Mouse (Mus musculus) MEL (cell line): ENCODE results near the gene Aip.

Source experiments
- CHD1 ChIP-seq: IDR thresholded peaks from 2 replicates; pipeline ENCODE4 v1.6.1; 2012; ENCODE audit warnings: low read depth, mild to moderate bottlenecking, inconsistent platforms, low read length, improper control_type of control experiment
- CTCF ChIP-seq, 3 experiments: IDR thresholded peaks in 2 of 3; conservative IDR thresholded peaks in 1 of 3; 2 replicates each; pipeline ENCODE4 v1.5.1; 2011 to 2012; ENCODE audit warnings: low read length in 3 of 3, low read depth in 2 of 3, mild to moderate bottlenecking in 2 of 3, improper control_type of control experiment in 1 of 3, inconsistent platforms in 1 of 3, mixed read lengths in 1 of 3, moderate library complexity in 1 of 3; ENCODE audit not compliant: control insufficient read depth in 1 of 3, insufficient read depth in 1 of 3, poor library complexity in 1 of 3, severe bottlenecking in 1 of 3
- ELF1 ChIP-seq: IDR thresholded peaks from 2 replicates; pipeline ENCODE4 v1.6.1; 2014; ENCODE audit warnings: low read depth, mild to moderate bottlenecking, inconsistent platforms, low read length, improper control_type of control experiment, moderate library complexity
- EP300 ChIP-seq, 2 experiments: IDR thresholded peaks; 2 replicates each; pipeline ENCODE4 v1.6.1; 2011; ENCODE audit warnings: improper control_type of control experiment in 2 of 2, low read length in 2 of 2, low read depth in 1 of 2, mild to moderate bottlenecking in 1 of 2
- ETS1 ChIP-seq: IDR thresholded peaks from 2 replicates; pipeline ENCODE4 v1.6.1; 2012; ENCODE audit warnings: low read depth, mild to moderate bottlenecking, inconsistent platforms, low read length, improper control_type of control experiment, moderate library complexity
- MAX ChIP-seq: IDR thresholded peaks from 2 replicates; pipeline ENCODE4 v1.6.1; 2011; ENCODE audit warnings: low read length, improper control_type of control experiment
- MEF2A ChIP-seq: IDR thresholded peaks from 2 replicates; pipeline ENCODE4 v1.6.1; 2014; ENCODE audit warnings: low read depth, mild to moderate bottlenecking, inconsistent platforms, low read length, improper control_type of control experiment; ENCODE audit not compliant: poor library complexity, insufficient replicate concordance, severe bottlenecking; ENCODE audit errors: extremely low read depth
- POLR2A ChIP-seq, 2 experiments: IDR thresholded peaks; 2 replicates each; pipeline ENCODE4 v1.6.1; 2011 to 2012; ENCODE audit warnings: low read length in 2 of 2, mild to moderate bottlenecking in 2 of 2, control low read depth in 1 of 2, improper control_type of control experiment in 1 of 2, low read depth in 1 of 2, moderate library complexity in 1 of 2; ENCODE audit not compliant: control insufficient read depth in 1 of 2, insufficient read depth in 1 of 2, poor library complexity in 1 of 2
- SIN3A ChIP-seq: IDR thresholded peaks from 2 replicates; pipeline ENCODE4 v1.6.1; 2012; ENCODE audit warnings: low read length, improper control_type of control experiment, inconsistent platforms
- SMC3 ChIP-seq: IDR thresholded peaks from 2 replicates; pipeline ENCODE4 v1.6.1; 2011; ENCODE audit warnings: low read depth, low read length, improper control_type of control experiment
- TBP ChIP-seq: IDR thresholded peaks from 2 replicates; pipeline ENCODE4 v1.8.0; 2011; ENCODE audit warnings: low read depth, low read length, improper control_type of control experiment
- ZNF384 ChIP-seq: IDR thresholded peaks from 2 replicates; pipeline ENCODE4 v1.6.1; 2012; ENCODE audit warnings: low read depth, mild to moderate bottlenecking, inconsistent platforms, low read length, improper control_type of control experiment

DNA sequence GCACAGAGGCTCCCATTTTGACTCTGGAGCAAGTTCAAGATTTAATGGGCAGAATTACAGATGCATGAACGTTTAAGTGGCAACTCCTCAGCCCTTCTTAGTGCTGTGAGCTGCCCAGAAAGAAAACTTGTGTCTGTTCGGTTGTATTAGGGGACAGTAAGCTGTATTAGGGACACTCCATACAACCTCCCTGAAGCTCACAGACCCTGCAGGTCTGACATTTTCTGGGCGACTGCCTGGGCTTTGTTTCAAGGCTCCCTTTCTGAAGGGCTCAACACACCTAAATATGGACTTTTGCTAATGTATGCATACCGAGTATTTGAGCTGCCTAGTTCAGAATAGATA lies 37.9 kb upstream of the Aip start:
- TF ChIP-seq SIN3A = no peak
- no peak for TF ChIP-seq ELF1
- TF ChIP-seq ETS1 = 0 out of 2 replicates have a peak, but pooled peaks have one; percentile 3
- TF ChIP-seq CTCF (IDR thresholded peaks at IDR 0.05 in 2 of 3, conservative IDR thresholded peaks at IDR 0.05 in 1 of 3; ENCODE audit: control insufficient read depth in 1 of 3, insufficient read depth in 1 of 3, low read depth in 2 of 3, low read length in 3 of 3, poor library complexity in 1 of 3, severe bottlenecking in 1 of 3) = no peak
- TF ChIP-seq MEF2A = no peak
- no peak; a peak in 1 of 4 replicates for TF ChIP-seq POLR2A (IDR thresholded peaks at IDR 0.05; ENCODE audit: control insufficient read depth in 1 of 2, insufficient read depth in 1 of 2, low read depth in 1 of 2, low read length in 2 of 2, poor library complexity in 1 of 2)
- TF ChIP-seq MAX = no peak
- TF ChIP-seq ZNF384 = no peak
- TF ChIP-seq CHD1 = no peak
- no peak for TF ChIP-seq TBP
- TF ChIP-seq SMC3 = no peak
- no peak for TF ChIP-seq EP300 (IDR thresholded peaks at IDR 0.05; ENCODE audit: low read depth in 1 of 2, low read length in 2 of 2)
